Mouse (Mus musculus): ENCODE measurements at regions not wholly inside any gene's neighbourhood (a gene's known extent, or its start where the extent isn't known, plus 50 kb on each side); places are given as distances from the start of the nearest gene placed in this dataset.

DNA sequence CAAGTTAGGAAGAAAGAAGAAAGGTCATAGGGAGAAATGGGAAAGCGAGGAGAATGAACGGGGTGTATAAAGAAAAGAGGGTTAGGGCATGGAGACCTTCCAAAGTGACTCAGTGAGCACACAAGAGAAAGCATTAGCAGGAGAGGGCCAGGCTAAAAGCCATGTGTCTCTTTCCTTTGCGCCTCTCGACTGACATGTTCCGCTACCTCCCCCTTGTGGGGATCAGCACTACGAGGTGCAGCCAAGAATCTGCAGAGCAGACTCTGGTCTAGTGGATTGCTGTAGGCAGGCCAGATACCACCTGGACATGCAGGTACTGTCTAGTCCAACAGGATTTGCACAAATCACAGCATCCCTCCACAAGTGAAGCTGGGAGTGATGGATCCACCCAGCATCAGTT lies 54.0 kb downstream of the Kcna5 start:
- no peak for DNase-seq

DNA sequence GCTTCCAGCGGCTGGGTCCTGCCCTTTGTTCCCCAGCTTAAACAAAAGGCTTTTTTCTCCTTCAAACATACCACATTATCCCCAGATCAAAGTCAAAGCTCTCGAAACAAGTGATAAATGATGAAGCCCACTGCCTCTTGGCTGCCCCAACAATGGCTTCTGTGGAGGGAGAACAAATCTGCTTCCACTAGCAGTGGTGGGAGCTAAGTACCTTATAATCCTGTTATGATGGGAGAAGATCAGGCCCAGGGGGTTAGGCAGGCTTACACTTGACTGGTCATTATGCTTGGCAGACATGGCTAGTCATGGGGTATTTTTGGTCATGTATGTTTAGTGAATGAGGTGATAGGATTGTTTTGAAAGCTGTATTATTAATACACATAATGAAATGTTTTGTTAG lies 57.7 kb downstream of the Kcna5 start:
- no peak for DNase-seq

DNA sequence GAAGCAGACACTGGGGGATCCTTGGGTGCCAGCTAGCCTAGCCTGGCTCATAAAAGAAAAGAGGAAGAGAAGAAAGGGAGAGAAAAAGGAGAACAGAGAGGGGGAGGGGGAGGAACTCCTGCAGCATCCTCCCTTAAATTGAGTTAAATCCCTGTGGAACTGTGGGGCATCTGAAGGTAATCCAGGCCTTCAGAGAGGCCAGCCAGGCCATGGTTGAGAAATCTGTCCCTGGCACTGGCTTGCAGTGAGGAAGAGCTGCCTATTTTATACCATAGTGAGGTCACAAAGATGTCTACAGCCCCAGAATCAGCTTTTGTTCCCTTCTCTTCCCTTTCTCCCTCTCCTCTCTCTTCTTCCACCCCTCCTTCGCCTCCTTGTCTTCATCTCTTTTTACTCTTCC lies 58.5 kb downstream of the Kcna5 start:
- DNase-seq, result no peak

DNA sequence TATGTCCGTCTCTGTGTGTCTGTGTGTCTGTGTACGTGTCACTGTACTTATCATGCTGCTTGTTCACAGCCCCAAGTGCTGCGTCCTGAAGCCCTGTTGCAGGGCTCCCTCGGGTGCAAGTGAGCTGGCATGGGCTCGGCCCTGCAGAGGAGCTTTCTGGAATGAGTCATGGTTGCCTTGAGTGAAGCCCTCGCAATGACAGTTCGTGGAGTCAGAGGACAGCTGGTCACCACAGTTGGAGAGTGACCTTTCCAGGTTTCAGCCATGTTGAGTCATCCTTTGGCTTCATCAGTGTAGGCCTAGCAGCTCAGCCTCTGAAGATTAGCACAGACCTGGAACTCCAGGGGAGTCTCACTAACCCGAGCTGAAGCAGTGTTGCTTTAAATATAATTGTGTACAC lies 59.7 kb downstream of the Kcna5 start:
- DNase-seq, result no peak

DNA sequence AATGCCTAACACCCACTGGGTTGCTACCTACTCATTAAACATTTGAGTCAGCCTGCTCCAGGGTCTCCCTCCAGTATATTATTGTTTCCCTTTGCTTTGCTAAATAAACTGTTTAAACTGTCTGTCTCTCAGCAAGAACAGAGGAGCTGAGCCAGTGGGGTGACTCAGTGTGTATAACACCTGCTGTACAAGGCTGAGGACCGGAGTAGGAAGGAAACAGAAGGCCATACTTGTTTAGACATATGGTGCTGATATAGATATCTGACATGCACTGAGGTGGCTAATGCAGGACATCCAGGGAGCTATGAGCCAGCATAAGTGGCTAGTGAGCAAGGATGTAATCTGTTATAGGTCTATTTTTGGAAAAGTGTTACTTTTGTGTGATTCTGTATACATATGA lies 81.5 kb downstream of the Kcna5 start:
- DNase-seq, result no peak

DNA sequence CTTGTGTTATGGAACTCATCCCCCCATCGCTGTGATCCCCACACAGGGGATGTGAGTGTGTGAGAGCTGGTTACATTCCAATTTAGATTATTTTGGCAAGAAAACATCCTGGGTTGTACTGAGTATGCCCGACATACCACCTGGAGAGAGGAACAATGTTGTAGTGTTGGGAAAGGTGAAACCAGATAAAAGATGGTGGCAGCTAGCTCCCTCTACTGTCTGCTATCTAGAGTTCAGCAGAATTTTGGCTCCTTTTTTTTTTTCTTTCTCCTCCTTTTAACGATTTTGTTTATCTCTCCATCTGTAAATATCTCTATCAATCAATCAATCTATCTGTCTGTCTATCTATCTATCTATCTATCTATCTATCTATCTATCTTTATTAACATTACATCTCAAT lies 89.7 kb downstream of the Kcna5 start:
- no peak for DNase-seq

DNA sequence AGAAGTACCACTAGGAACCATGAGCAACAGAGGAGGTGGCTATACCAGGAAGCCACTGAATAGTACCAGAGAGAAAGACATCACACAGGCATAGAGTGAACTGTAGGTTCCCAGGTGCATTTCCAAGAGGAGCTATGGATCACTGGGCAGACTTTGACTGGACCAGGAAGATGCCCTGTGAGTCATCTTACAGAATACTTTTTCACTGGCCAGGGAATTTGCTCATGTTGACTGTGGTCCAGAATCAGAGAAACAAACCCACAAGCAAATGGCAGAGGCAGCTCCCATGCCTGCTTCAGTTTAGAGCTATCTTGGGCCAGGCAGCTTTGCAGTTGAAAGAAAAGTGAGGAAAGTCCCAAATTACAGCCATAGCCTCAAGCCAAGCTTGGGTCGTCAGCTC lies 95.0 kb downstream of the Kcna5 start:
- no peak for DNase-seq

DNA sequence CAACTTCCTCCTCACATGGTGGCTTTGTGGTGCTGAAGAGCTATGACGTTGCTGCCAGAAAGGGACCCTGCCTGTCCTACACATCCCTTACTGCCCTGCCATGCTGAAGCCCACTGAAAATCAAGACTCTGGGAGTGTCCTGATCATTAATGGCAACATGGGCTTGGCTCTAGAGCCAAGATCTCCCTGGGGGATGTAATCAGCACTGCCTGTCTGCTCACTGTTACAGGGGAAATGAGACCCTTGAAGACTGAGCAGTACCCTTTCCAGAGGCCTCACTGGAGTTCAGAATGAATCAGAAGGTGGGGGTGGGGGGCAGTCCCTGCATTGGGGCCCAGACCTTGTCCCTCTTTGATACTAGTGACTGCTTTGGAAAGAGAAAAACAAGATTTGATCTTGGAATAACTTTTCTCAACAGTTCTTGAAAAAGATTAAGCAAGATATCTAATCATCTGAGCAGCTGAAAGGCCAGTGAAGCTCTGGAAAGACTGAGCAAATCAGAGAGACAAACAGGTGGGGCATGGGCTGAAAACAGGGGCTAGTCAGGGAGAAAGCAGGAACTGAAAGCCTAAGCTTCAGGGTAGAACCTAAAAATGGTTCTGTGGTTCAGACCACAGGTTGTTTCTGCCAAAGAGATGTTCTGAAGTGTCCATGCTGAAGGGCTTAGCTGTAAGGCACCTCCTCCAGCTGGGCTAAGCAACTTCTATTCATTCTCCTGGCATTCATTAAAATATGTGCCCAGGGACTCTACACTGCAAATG lies 97.1 kb downstream of the Kcna5 start:
- no peak for DNase-seq

DNA sequence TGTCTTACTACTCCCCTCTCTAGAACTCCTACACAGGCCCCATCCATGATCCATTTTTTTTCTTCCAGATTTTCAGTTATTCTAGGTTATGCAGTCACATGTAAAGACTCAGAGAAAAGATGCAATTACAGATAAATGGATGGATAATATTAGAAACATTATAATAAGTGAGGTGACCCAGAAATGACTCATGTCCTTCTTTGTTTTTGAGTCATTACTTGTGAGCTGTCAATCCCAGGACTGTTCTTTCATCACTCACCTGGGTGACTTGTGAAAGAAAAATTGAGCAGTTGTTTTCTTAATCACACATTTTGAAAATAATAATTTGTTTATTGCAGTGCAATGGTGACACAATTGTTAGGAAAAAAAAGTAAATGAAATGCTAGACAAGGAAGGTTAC lies 108.0 kb downstream of the Kcna5 start:
- no peak for DNase-seq

DNA sequence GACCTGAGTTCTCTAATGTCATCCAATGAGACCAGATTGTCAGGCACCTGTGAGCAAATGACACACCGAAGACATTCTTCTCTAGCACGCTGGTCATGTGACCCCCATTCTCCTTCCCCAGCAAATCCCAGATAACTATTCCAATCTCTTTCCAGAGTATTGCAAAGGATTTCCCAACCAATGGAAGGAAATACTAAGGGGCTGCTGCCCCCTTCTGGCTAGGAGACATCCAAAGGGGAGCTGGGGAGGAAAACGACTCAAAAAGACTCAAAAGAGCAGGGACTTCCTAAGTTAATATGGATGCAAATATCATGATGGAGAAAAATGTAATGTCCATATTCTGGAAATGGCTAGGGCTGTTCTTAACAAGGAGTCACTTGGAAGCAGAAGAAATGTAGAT lies 129.5 kb downstream of the Kcna5 start:
- no peak for DNase-seq

DNA sequence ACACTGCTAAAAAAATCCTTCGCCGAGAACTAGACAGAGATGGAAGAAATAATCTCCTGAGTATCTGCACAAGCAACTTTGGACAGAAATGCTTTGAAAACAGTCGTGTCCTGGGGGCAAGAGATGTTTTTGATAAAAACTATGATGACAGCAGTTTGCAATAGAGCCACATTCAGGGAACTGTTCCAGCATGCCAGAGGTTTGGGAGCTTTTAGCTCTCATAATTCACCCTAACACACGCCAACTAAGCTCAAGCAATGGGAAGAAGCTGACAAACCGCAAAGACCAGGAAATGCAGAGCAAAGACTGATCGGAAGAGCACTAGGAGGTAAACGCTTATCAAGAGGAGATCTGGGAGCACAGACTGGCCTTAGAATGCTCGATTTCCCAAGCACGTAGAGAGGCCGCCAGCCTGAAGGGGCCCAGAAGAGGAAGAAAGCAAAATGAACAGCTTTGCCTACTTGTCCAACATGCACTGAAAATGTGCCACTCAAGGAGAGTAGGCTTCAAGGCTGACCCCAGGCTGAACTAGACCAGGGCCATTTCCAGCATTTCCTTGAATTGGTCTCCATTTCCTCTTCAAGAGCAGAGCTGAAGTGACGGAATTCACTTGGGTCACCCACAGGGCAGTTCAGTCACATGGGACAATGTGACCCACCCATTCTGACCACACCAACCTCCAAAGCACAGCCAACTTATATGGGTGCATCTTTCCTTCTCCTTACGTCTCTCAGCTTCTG lies 130.7 kb downstream of the Kcna5 start:
- no peak for DNase-seq

DNA sequence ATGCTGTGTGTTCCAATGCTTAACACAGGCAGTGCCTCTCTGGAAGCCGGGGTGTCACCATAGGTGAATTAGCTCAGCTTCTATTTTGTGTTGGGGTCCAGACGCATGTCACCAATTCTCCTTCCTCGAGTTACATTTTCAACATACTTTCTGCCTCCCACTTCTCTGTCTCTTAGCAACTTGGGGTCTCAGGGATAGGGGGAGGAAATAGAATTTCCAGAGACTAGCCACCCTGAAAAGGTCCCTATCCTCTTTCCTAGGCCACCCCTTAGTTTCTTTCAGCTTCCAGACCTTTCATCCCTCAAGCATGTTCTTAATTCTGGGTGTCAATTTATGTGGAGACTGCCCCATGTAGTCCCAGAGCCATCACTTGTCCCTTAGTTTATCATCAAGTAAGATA lies 135.6 kb downstream of the Kcna5 start:
- no peak for DNase-seq

DNA sequence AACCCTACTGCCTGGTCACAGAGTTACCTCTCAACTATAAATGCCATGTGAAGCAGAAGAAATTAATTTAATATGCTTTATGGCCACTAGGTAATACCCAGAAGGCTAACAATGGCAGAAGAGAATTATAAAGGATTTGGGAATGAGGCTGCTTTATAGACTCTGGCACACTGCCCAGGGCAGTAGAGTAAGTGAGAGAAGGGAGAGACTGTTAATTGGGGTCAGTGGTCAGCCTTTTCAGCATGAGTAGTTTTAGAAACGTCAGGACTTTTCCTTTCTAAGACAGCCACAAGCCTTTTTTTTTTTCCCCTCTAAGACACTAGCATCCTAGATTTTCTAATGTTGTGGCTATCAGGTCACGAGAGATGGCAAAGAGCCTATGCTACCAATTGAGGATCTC lies 136.6 kb downstream of the Kcna5 start:
- no peak for DNase-seq

DNA sequence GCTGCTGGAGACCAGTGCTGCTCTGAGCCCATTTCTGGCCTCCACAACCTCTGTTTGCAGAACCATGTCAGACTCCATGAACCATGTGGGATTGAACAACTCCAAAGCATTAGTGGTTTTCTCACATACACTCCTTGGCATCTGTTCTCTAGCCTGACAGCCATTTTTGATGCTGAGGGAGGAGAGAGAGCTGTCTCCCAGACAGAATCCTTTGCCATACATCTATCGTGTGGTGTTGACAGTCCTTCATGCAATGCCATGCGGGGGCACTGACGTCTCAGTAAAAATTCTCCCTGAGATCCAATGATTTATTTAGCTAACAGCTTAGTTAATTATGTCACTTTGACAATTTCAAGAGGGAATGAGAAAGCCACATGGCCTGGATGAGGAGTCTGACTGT lies 140.2 kb downstream of the Kcna5 start:
- no peak for DNase-seq

DNA sequence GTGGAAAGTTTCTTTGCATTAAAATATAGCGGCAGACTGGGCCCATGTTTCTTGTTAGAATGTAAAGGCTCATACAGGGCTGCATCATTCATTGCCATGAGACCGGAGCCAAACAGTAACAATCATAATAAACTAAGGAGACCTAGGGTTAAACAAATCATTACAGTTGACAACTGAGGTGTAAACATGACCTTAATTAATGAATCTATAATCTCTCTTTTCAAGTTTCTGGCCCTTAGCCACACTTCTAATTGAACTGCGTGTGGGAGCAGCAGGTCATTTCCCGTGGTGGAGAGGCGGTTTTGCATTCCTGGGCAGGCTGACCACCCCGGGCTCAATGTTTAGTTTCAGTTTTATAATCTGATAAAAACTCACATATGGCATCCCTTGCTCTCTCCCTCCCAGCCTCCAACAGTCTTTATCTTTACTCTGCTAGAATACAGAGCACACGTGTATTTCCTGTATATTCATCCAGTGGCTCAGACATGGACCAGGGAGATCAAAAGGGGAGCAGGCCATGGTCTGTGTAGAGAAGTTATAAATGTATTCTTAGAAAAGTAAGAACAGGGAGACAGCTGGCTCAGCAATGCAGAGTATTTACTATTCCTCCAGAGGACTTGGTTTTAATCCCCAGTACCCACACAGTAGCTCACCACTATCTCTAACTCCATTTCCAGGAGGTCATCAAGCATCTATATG lies 141.0 kb downstream of the Kcna5 start:
- DNase-seq, result no peak

DNA sequence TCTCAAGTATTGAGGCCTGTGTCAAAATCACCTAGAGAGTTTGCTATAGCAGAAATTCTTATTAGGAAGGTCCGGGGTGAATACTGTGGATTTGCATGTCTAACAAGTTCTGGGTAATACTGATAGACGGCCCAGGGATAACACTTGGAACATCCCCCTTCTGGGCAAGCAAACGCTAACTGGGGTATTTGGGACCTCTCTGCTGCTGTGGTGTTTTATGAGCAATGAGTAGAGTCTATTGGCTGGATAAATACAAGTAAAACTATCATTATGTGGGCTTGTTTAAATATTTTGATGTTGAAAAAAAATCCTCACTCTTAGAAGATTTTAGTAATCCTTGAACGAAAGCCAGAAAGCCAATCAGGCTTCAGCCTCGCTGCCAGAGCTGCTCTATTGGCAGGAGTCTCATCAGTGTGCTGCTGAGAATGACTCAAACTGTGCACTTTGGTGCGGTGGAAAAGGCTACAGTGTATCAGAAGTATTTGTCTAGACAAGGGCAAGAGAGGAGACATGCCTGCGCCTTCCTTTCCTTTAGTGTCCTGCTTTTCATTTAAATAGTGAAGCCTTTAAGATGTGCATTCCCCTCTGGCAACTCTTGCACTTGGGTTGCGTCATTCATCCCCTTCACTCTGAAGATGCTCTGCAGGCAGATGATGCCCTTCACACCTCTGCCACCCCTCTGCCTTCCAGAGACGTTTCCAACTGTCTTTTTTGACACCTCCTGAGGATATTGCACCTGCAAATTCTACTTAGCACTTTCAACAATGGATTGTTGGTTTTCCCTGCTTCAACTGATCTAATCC lies 150.8 kb downstream of the Kcna5 start:
- no peak for DNase-seq

DNA sequence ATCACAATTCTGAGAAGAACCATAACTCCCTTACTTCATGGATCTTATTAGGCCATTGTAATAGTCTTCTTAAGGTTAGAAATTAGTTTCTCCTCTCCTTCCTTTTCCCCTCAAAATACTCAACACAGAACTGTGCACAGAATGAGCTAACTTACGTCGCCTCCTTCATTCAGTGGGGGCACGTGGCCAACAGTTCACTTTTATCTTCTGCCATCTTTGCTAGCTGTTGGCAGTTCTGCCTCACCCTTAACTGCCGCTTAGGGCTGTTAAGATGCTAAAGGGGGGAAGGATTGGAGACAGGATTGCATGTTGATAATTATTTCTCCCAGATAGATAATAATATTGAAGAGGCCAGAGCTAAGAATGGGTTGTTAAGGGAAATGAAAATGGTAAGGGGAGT lies 158.0 kb downstream of the Kcna5 start:
- no peak for DNase-seq

DNA sequence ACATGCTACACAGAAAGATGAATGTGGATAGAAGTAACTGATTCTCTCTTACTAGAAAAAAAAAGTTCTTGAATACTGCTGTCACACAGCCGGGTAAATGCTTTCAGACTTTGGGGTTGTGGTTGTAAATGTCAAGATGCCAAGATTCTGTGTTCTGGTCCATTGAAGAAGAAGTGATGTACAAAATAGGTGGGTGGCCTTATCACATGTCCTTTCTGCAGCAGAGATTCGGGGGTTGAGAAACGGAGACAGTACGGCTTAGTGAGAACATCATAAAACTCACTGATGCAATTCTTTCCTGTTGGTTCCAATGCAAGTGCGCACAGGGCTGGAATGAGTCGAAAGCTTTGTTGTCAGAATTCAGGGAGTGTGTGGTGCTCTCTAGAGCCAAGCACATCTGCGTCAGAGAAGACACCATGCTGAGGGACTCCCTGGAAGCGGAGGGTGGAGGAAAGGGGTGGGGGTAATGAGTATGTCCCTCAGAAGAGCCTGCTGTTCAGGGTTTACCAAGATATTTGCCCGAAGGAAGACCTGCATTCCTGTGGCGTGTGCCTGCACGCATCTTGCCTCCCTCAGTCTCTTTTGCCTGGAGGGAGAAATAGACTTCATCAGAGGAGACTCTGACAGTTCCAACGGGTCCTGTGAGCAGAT lies 160.1 kb downstream of the Kcna5 start:
- no peak for DNase-seq

DNA sequence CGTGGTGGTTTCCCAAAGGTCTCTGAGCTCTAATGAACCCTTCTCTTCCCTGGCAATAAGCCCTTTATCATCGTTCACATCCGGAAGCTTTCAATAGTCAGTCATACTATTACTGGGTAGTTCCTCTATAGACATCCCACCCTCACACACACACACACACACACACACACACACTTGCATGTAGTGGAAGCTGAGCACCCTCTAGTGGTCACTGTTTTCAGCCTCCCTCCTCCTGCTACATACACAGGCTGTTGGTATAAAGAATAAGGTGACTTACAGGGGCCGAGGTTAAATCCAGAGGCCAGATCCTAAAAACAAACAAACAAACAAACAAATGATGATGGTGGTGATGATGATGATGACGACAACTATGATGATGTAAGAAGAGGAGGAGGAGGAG lies 163.2 kb downstream of the Kcna5 start:
- DNase-seq, result peak; percentile 15

DNA sequence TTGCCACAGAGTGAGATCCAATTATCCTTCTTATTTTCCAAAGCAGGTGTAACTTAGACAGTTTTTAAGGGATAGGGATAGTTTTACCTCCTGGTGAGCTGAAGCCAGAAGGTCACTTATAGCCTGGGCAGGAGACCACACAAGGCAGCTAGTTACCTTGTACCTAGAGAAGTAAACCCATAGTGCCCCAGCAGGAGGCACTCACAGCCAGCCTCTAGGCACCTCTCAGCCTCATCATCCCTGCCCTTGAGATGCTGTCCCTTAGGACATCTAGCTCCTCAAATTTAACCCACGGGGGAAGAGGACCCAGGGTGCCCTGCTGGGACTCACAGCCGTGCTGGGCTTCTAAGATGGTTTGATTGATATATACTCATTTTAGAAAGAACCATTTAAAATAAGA lies 163.7 kb downstream of the Kcna5 start:
- DNase-seq, result no peak

DNA sequence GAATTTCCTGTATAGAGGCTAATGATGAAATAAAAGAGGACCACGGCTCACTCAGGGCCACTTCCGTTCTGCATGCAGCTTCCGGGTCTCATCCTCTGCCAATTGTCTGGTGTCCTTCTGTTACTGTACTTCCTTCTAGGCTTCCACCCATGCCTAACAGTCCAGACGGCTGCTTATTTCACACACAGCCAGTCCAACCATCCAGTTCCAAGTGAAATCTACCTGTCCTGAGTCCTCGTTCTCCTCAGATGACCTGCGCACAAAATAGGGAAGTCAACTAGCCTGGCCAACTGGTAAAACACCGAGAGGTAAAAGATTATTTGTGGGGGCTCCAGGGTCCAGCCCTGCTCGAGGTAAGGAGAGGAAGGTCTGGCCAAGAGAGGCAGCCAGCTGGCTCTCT lies 169.7 kb downstream of the Kcna5 start:
- no peak for DNase-seq

DNA sequence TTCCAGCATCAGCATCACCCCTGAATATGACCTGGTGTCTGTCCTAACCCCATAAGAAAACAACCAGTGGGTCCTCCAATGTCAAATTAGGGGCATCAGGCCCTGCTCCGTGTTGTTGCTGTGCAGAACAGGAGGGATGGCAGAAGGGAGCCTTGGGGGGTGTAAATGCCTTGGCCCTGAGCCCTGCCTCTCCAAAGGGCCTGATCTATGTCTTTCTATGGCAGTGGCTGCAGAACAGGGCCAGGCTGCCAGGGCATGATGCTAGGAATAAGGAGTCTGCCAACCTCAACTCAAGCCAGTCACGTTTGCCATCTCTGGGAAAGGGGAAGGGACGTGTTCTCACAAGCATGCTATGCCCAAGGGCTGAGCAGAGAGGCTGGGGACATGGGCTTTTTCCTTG lies 172.9 kb downstream of the Kcna5 start:
- no peak for DNase-seq

DNA sequence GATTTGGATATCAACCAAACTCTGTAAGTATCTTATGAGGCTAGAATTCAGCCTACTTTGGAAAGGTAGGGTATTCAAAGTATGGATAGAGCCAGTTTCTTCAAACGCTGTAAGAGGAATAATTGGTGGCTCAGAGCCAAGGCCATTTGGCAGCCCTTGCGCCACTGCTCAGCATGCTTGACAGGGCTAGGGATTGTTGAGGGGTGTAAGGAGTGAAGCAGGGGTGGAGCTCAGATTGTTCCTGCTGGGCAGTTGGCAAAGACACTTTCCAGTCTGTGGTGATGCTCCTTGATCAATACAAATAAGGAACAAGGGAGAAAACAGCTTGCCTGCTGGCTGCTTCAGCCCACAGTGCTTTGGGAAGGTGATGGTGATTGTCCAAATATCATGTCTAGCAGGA lies 181.9 kb downstream of the Kcna5 start:
- no peak for DNase-seq
